Mouse (Mus musculus): ENCODE data around the gene Slc35f6. TPM values are rescaled to one million over a fixed set of nuclear protein-coding genes. Genes with fewer than 3 reads are reported as not detected.

Gene Slc35f6
- polyA plus RNA-seq, 1 experiment from 2014 or later, result 33.0 TPM

GRCm38 (mm10) chr5:30611091-30611490 is 36.6 kb upstream of the Slc35f6 start:
- no peak overlapping the region for H3K4me3 ChIP-seq (ENCODE audit: low read depth, low read length)
- 67% methylated on average over 1 of the region's 1 CpGs for WGBS
- H3K4me2 ChIP-seq (ENCODE audit: low read length), result no peak overlapping the region
- H3K4me1 ChIP-seq (ENCODE audit: control insufficient read depth, insufficient read depth, low read length), result peaks cover 2% of the 10 kb centered on the region; the same call in 1 of the 2 replicates
- no peaks in the 10 kb centered on the region for H3K9me3 ChIP-seq (replicated peaks; ENCODE audit: control insufficient read depth, low read length, poor library complexity, severe bottlenecking)
- no peak overlapping the region for H3K9ac ChIP-seq (ENCODE audit: low read depth, low read length)
- no peaks in the 10 kb centered on the region for H3K36me3 ChIP-seq (ENCODE audit: control insufficient read depth, insufficient read depth, low read length)
- no peak for ATAC-seq
- H3K27me3 ChIP-seq (ENCODE audit: control insufficient read depth, insufficient read depth, low read depth, low read length), result no peaks in the 10 kb centered on the region
- no peak overlapping the region for H3K27ac ChIP-seq (ENCODE audit: low read length)

GRCm38 (mm10) chr5:30611689-30612088 is 36.0 kb upstream of the Slc35f6 start:
- peaks cover 2% of the 10 kb centered on the region; the same call in 1 of the 2 replicates for H3K4me1 ChIP-seq (ENCODE audit: control insufficient read depth, insufficient read depth, low read length)
- no peaks in the 10 kb centered on the region for H3K9me3 ChIP-seq (replicated peaks; ENCODE audit: control insufficient read depth, low read length, poor library complexity, severe bottlenecking)
- H3K27me3 ChIP-seq (ENCODE audit: control insufficient read depth, insufficient read depth, low read depth, low read length), result no peaks in the 10 kb centered on the region
- H3K36me3 ChIP-seq (ENCODE audit: control insufficient read depth, insufficient read depth, low read length), result no peaks in the 10 kb centered on the region
- 28% methylated on average over 3 of the region's 3 CpGs for WGBS
- no peak overlapping the region for H3K4me3 ChIP-seq (ENCODE audit: low read depth, low read length)
- no peak overlapping the region for H3K27ac ChIP-seq (ENCODE audit: low read length)
- no peak overlapping the region for H3K4me2 ChIP-seq (ENCODE audit: low read length)
- no peak for ATAC-seq
- H3K9ac ChIP-seq (ENCODE audit: low read depth, low read length), result no peak overlapping the region

- Histone ChIP-seq H3K9ac (ENCODE audit: low read depth, low read length) (no peak overlapping the region), H3K4me3 (ENCODE audit: low read depth, low read length) (no peak overlapping the region), H3K27me3 (ENCODE audit: control insufficient read depth, insufficient read depth, low read depth, low read length) (no peaks in the 10 kb centered on the region), H3K9me3 (replicated peaks; ENCODE audit: control insufficient read depth, low read length, poor library complexity, severe bottlenecking) (no peaks in the 10 kb centered on the region), H3K36me3 (ENCODE audit: control insufficient read depth, insufficient read depth, low read length) (no peaks in the 10 kb centered on the region), H3K4me1 (ENCODE audit: control insufficient read depth, insufficient read depth, low read length) (peaks cover 2% of the 10 kb centered on the region; the same call in 1 of the 2 replicates), H3K27ac (ENCODE audit: low read length) (no peak overlapping the region), H3K4me2 (ENCODE audit: low read length) (no peak overlapping the region)
- 91% methylated on average over 4 of the region's 4 CpGs for WGBS
- no peak for ATAC-seq
Measured at GRCm38 (mm10) chr5:30612575-30612974, 35.2 kb upstream of the Slc35f6 start.

- H3K9ac ChIP-seq (ENCODE audit: low read depth, low read length), result no peak overlapping the region
- no peaks in the 10 kb centered on the region for H3K36me3 ChIP-seq (ENCODE audit: control insufficient read depth, insufficient read depth, low read length)
- no peak overlapping the region for H3K4me3 ChIP-seq (ENCODE audit: low read depth, low read length)
- no peak for ATAC-seq
- H3K4me2 ChIP-seq (ENCODE audit: low read length), result no peak overlapping the region
- WGBS, result 86% methylated on average over 8 of the region's 8 CpGs
- no peaks in the 10 kb centered on the region for H3K9me3 ChIP-seq (replicated peaks; ENCODE audit: control insufficient read depth, low read length, poor library complexity, severe bottlenecking)
- H3K4me1 ChIP-seq (ENCODE audit: control insufficient read depth, insufficient read depth, low read length), result peaks cover 2% of the 10 kb centered on the region; the same call in 1 of the 2 replicates
- H3K27ac ChIP-seq (ENCODE audit: low read length), result no peak overlapping the region
- no peaks in the 10 kb centered on the region for H3K27me3 ChIP-seq (ENCODE audit: control insufficient read depth, insufficient read depth, low read depth, low read length)
Measured at GRCm38 (mm10) chr5:30613242-30613641, 34.5 kb upstream of the Slc35f6 start.

GRCm38 (mm10) chr5:30614221-30614620 is 33.5 kb upstream of the Slc35f6 start:
- Histone ChIP-seq H3K27ac (ENCODE audit: low read length) (no peak overlapping the region), H3K9ac (ENCODE audit: low read depth, low read length) (no peak overlapping the region), H3K4me3 (ENCODE audit: low read depth, low read length) (no peak overlapping the region), H3K4me1 (ENCODE audit: control insufficient read depth, insufficient read depth, low read length) (peaks cover 2% of the 10 kb centered on the region; the same call in 1 of the 2 replicates), H3K27me3 (ENCODE audit: control insufficient read depth, insufficient read depth, low read depth, low read length) (no peaks in the 10 kb centered on the region), H3K36me3 (ENCODE audit: control insufficient read depth, insufficient read depth, low read length) (no peaks in the 10 kb centered on the region), H3K4me2 (ENCODE audit: low read length) (no peak overlapping the region), H3K9me3 (replicated peaks; ENCODE audit: control insufficient read depth, low read length, poor library complexity, severe bottlenecking) (no peaks in the 10 kb centered on the region)
- 22% methylated on average over 1 of the region's 1 CpGs for WGBS
- no peak for ATAC-seq

GRCm38 (mm10) chr5:30615416-30615815 is 32.3 kb upstream of the Slc35f6 start:
- Histone ChIP-seq H3K27me3 (ENCODE audit: control insufficient read depth, insufficient read depth, low read depth, low read length) (no peaks in the 10 kb centered on the region; the same call in 1 of the 2 replicates), H3K27ac (ENCODE audit: low read length) (no peak overlapping the region), H3K9ac (ENCODE audit: low read depth, low read length) (no peak overlapping the region), H3K36me3 (ENCODE audit: control insufficient read depth, insufficient read depth, low read length) (no peaks in the 10 kb centered on the region), H3K4me3 (ENCODE audit: low read depth, low read length) (no peak overlapping the region), H3K4me1 (ENCODE audit: control insufficient read depth, insufficient read depth, low read length) (peaks cover 2% of the 10 kb centered on the region; the same call in 1 of the 2 replicates), H3K4me2 (ENCODE audit: low read length) (no peak overlapping the region), H3K9me3 (replicated peaks; ENCODE audit: control insufficient read depth, low read length, poor library complexity, severe bottlenecking) (no peaks in the 10 kb centered on the region)
- WGBS, result 49% methylated on average over 6 of the region's 6 CpGs
- no peak for ATAC-seq

GRCm38 (mm10) chr5:30615819-30616218 is 31.9 kb upstream of the Slc35f6 start:
- WGBS, result 79% methylated on average over 4 of the region's 4 CpGs
- Histone ChIP-seq H3K9me3 (replicated peaks; ENCODE audit: control insufficient read depth, low read length, poor library complexity, severe bottlenecking) (no peaks in the 10 kb centered on the region), H3K36me3 (ENCODE audit: control insufficient read depth, insufficient read depth, low read length) (no peaks in the 10 kb centered on the region)

GRCm38 (mm10) chr5:30616644-30617043 is 31.1 kb upstream of the Slc35f6 start:
- no peaks in the 10 kb centered on the region for H3K36me3 ChIP-seq (ENCODE audit: control insufficient read depth, insufficient read depth, low read length)
- H3K4me3 ChIP-seq (ENCODE audit: low read depth, low read length), result no peak overlapping the region
- no peaks in the 10 kb centered on the region for H3K9me3 ChIP-seq (replicated peaks; ENCODE audit: control insufficient read depth, low read length, poor library complexity, severe bottlenecking)
- H3K27ac ChIP-seq (ENCODE audit: low read length), result no peak overlapping the region
- no peak overlapping the region for H3K4me2 ChIP-seq (ENCODE audit: low read length)
- whole genome bisulfite sequencing, result 31% methylated on average over 3 of the region's 3 CpGs
- H3K4me1 ChIP-seq (ENCODE audit: control insufficient read depth, insufficient read depth, low read length), result peaks cover 2% of the 10 kb centered on the region; the same call in 1 of the 2 replicates
- H3K9ac ChIP-seq (ENCODE audit: low read depth, low read length), result no peak overlapping the region
- H3K27me3 ChIP-seq (ENCODE audit: control insufficient read depth, insufficient read depth, low read depth, low read length), result peaks cover 8% of the 10 kb centered on the region
- ATAC-seq, result no peak

More at GRCm38 (mm10) chr5:30615819-30616218, 31.9 kb upstream of the Slc35f6 start:
- Histone ChIP-seq H3K4me2 (ENCODE audit: low read length) (no peak overlapping the region), H3K4me3 (ENCODE audit: low read depth, low read length) (no peak overlapping the region), H3K9ac (ENCODE audit: low read depth, low read length) (no peak overlapping the region), H3K4me1 (ENCODE audit: control insufficient read depth, insufficient read depth, low read length) (peaks cover 2% of the 10 kb centered on the region; the same call in 1 of the 2 replicates), H3K27ac (ENCODE audit: low read length) (no peak overlapping the region), H3K27me3 (ENCODE audit: control insufficient read depth, insufficient read depth, low read depth, low read length) (no peaks in the 10 kb centered on the region; the same call in 1 of the 2 replicates)
- ATAC-seq, result no peak

- no peak overlapping the region for H3K4me2 ChIP-seq (ENCODE audit: low read length)
- no peaks in the 10 kb centered on the region for H3K9me3 ChIP-seq (replicated peaks; ENCODE audit: control insufficient read depth, low read length, poor library complexity, severe bottlenecking)
- H3K36me3 ChIP-seq (ENCODE audit: control insufficient read depth, insufficient read depth, low read length), result no peaks in the 10 kb centered on the region
- 36% methylated on average over 3 of the region's 3 CpGs for WGBS
- H3K9ac ChIP-seq (ENCODE audit: low read depth, low read length), result no peak overlapping the region
- H3K27ac ChIP-seq (ENCODE audit: low read length), result no peak overlapping the region
- ATAC-seq, result no peak
- H3K27me3 ChIP-seq (ENCODE audit: control insufficient read depth, insufficient read depth, low read depth, low read length), result peaks cover 12% of the 10 kb centered on the region
- peaks cover 8% of the 10 kb centered on the region; the same call in 1 of the 2 replicates for H3K4me1 ChIP-seq (ENCODE audit: control insufficient read depth, insufficient read depth, low read length)
- no peak overlapping the region for H3K4me3 ChIP-seq (ENCODE audit: low read depth, low read length)
Measured at GRCm38 (mm10) chr5:30617357-30617756, 30.4 kb upstream of the Slc35f6 start.

All from midbrain, embryonic 16.5 days (tissue).